ENCODE assay signal across 29 mouse cellular contexts in the genomic region with DNA sequence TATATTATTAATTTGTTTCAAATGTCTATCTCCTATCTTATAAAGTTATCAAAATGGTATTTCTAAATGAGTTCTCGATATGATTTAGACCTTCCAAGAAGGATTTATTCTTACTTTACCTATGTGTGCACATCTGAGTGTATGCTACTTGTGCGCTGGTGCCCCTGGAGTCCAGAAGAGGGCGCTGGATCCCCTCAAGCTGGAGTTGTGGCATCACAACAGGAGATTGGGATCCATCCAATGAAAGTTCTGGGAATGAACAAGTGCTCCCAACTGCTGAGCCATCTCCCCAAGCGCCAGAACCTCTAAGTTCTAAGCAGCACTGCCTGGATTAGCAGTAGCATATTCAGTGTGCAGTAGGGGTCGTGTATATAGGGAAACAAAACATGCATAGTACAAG.
DNase-seq lines count a peak whose midpoint lies in the region; ATAC-seq and TF ChIP-seq lines count a peak whose summit lies in the region.
"Had no signal": no experiment of that assay in that cellular context is flagged by ENCODE, and none has a peak within 500 bp of the region (broad histone marks: within the 10 kb centered on the region; RNA-seq: fewer than 3 reads in every experiment).

No protein-coding gene starts in this region.

- CTCF ChIA-PET in Patski (lab: Charles Lee) = interaction anchor here (1.2 to 1.3 kb wide), 2 partner anchors 21 to 74 kb away, joined by 3 read pairs; no protein-coding TSS in a partner anchor

- no peaks in the 10 kb centered on the region for H3K36me3 ChIP-seq in hindbrain, postnatal 0 days (ENCODE audit: insufficient read depth, low read length)
- no peaks in the 10 kb centered on the region for H3K36me3 ChIP-seq in hindbrain, embryonic 13.5 days
- no peaks in the 10 kb centered on the region for H3K36me3 ChIP-seq in E14TG2a.4 (ENCODE audit: insufficient read depth, low read length)
- H3K36me3 ChIP-seq: heart, embryonic 13.5 days; hindbrain, embryonic 10.5 days; limb, embryonic 12.5 days; liver, embryonic 13.5 days; neural tube, embryonic 13.5 days; stomach, embryonic 15.5 days had no signal

- no peak for DNase-seq in hindbrain, postnatal 0 days (ENCODE audit: low spot score)
- DNase-seq in left cerebral cortex, adult 2 months (ENCODE audit: extremely low spot score in 1 of 2, low spot score in 2 of 2) = no peak
- DNase-seq in left cerebral cortex, adult 9 months (ENCODE audit: low spot score in 2 of 2) = no peak
- no peak for DNase-seq in Patski (ENCODE audit: low read depth, low spot score)
- no peak for DNase-seq in frontal cortex, postnatal 14 days (ENCODE audit: low spot score in 2 of 2)
- DNase-seq in spleen, postnatal 10 days (ENCODE audit: low spot score in 2 of 2) = no peak
- DNase-seq: adrenal gland, postnatal 14 days; cerebellum, adult 11 months; cerebellum, adult 9-10 months; cerebellum, postnatal 36 days; heart, postnatal 10 days; kidney, adult 18-20 months; kidney, postnatal 4 days; layer of hippocampus, adult 9-11 months; liver, embryonic 13.5 days; lung, embryonic 14.5 days; lung, postnatal 14 days; retina, postnatal 1 day; right cerebral cortex, postnatal 14 days; thymus, postnatal 14 days had no signal

- 84% methylated on average over 5 of the region's 5 CpGs for WGBS in hindbrain, postnatal 0 days
- WGBS in hindbrain, embryonic 13.5 days = 86% methylated on average over 5 of the region's 5 CpGs

- no peak overlapping the region for H3K4me2 ChIP-seq in hindbrain, postnatal 0 days (ENCODE audit: low read depth, low read length)
- no peak overlapping the region for H3K4me2 ChIP-seq in hindbrain, embryonic 13.5 days
- H3K4me2 ChIP-seq: forebrain, embryonic 13.5 days; heart, embryonic 13.5 days; limb, embryonic 12.5 days; liver, embryonic 13.5 days; lung, embryonic 14.5 days; neural tube, embryonic 13.5 days; stomach, embryonic 15.5 days had no signal

- no peaks in the 10 kb centered on the region for H3K27me3 ChIP-seq in hindbrain, postnatal 0 days (ENCODE audit: insufficient read depth, low read length)
- peaks cover 11% of the 10 kb centered on the region; the same call in 1 of the 2 replicates for H3K27me3 ChIP-seq in hindbrain, embryonic 13.5 days
- H3K27me3 ChIP-seq in E14TG2a.4 (ENCODE audit: insufficient read depth, low read length) (no peaks in the 10 kb centered on the region), Patski (no peaks in the 10 kb centered on the region)
- H3K27me3 ChIP-seq: forebrain, embryonic 13.5 days; heart, embryonic 13.5 days; limb, embryonic 12.5 days; liver, embryonic 13.5 days; stomach, embryonic 15.5 days had no signal

- intact Hi-C loops in left cerebral cortex, adult 2 months (cut with DNase I) = no loop called here

- H3K4me1 ChIP-seq in hindbrain, postnatal 0 days (ENCODE audit: insufficient read depth, low read length) = no peaks in the 10 kb centered on the region
- H3K4me1 ChIP-seq in hindbrain, embryonic 13.5 days (replicated peaks) = no peaks in the 10 kb centered on the region
- H3K4me1 ChIP-seq in E14TG2a.4 (replicated peaks; ENCODE audit: low read depth, low read length) = peaks cover 18% of the 10 kb centered on the region
- H3K4me1 ChIP-seq: forebrain, embryonic 13.5 days; liver, embryonic 13.5 days; neural tube, embryonic 13.5 days; stomach, embryonic 15.5 days had no signal

- no peak overlapping the region for H3K27ac ChIP-seq in hindbrain, postnatal 0 days
- H3K27ac ChIP-seq in hindbrain, embryonic 13.5 days = no peak overlapping the region
- H3K27ac ChIP-seq in left cerebral cortex, adult 2 months = no peak overlapping the region
- H3K27ac ChIP-seq: forebrain, embryonic 13.5 days; heart, embryonic 13.5 days; hindbrain, embryonic 10.5 days; limb, embryonic 12.5 days; liver, embryonic 13.5 days; neural tube, embryonic 13.5 days; stomach, embryonic 15.5 days had no signal

- H3K9ac ChIP-seq in hindbrain, postnatal 0 days (replicated peaks; ENCODE audit: low read length) = no peak overlapping the region
- H3K9ac ChIP-seq in hindbrain, embryonic 13.5 days = no peak overlapping the region
- H3K9ac ChIP-seq: forebrain, embryonic 13.5 days; heart, embryonic 13.5 days; limb, embryonic 12.5 days; liver, embryonic 13.5 days; lung, embryonic 14.5 days; neural tube, embryonic 13.5 days; stomach, embryonic 15.5 days had no signal

- TF ChIP-seq CTCF in hindbrain, postnatal 0 days (IDR thresholded peaks at IDR 0.05; ENCODE audit: low read depth) = peak; percentile 35
- TF ChIP-seq CTCF in left cerebral cortex, adult 2 months (IDR thresholded peaks at IDR 0.05) = peak; percentile 6
- TF ChIP-seq CTCF in E14TG2a.4 (conservative IDR thresholded peaks at IDR 0.05; ENCODE audit: low read length) (peak; percentile 50; the same call in 1 of the 2 replicates), Patski (IDR thresholded peaks at IDR 0.05) (peak; percentile 24)

- in situ Hi-C loops in Patski (cut with MboI; ENCODE audit: low pct_unique_long_range_greater_than_20kb) = no loop called here

- no peak for ATAC-seq in hindbrain, postnatal 0 days
- ATAC-seq in hindbrain, embryonic 13.5 days (ENCODE audit: low FRiP score) = no peak
- ATAC-seq in Patski = no peak
- ATAC-seq: forebrain, embryonic 13.5 days; hindbrain, embryonic 16.5 days had no signal

- H3K9me3 ChIP-seq in hindbrain, postnatal 0 days (ENCODE audit: low read length) = no peaks in the 10 kb centered on the region
- no peaks in the 10 kb centered on the region for H3K9me3 ChIP-seq in hindbrain, embryonic 13.5 days
- no peaks in the 10 kb centered on the region for H3K9me3 ChIP-seq in E14TG2a.4 (ENCODE audit: low read length)
- H3K9me3 ChIP-seq: forebrain, embryonic 13.5 days; heart, embryonic 13.5 days; hindbrain, embryonic 10.5 days; limb, embryonic 12.5 days; liver, embryonic 13.5 days; neural tube, embryonic 13.5 days; stomach, embryonic 15.5 days had no signal

- H3K4me3 ChIP-seq in hindbrain, postnatal 0 days (ENCODE audit: low read length) = no peak overlapping the region
- no peak overlapping the region for H3K4me3 ChIP-seq in hindbrain, embryonic 13.5 days
- no peak overlapping the region for H3K4me3 ChIP-seq in left cerebral cortex, adult 2 months
- H3K4me3 ChIP-seq in E14TG2a.4 (replicated peaks; ENCODE audit: low read length) = no peak overlapping the region
- H3K4me3 ChIP-seq: forebrain, embryonic 13.5 days; heart, embryonic 13.5 days; hindbrain, embryonic 10.5 days; limb, embryonic 12.5 days; liver, embryonic 13.5 days; neural tube, embryonic 13.5 days; stomach, embryonic 15.5 days had no signal

- POLR2A ChIA-PET in Patski (lab: Charles Lee) = no interaction called here
